Mouse (Mus musculus): ENCODE results near the gene Atg10.

Atg10 gene

GRCm38 (mm10) chr13:90926125-90926765, 297.5 kb downstream of the Atg10 start:
- CTCF ChIA-PET: no interaction called here
- POLR2A ChIA-PET: interaction anchor here (0.6 to 5.5 kb wide), 34 partner anchors 9 to 1428 kb away, joined by 3 to 71 read pairs (median 4); partner anchors contain the start of genes Atg10 (in 2 of the 4), Atp6ap1l (in 1 of the 4), Dhfr (in 1 of the 4) and Msh3 (in 1 of the 4)

- ChIA-PET CTCF (no interaction called here), POLR2A (interaction anchor here (0.6 to 5.5 kb wide), 43 partner anchors 8 to 1685 kb away, joined by 3 to 71 read pairs (median 4); partner anchors contain the start of genes Atg10 (in 2 of the 4), Atp6ap1l (in 1 of the 4), Dhfr (in 1 of the 4) and Msh3 (in 1 of the 4))
Measured at GRCm38 (mm10) chr13:90925191-90925590, 298.6 kb downstream of the Atg10 start.

GRCm38 (mm10) chr13:90924072-90924471, 299.7 kb downstream of the Atg10 start:
- POLR2A ChIA-PET: interaction anchor here (0.8 to 5.5 kb wide), 29 partner anchors 10 to 1686 kb away, joined by 3 to 71 read pairs (median 3); partner anchors contain the start of genes Atg10 (in 1 of the 4), Atp6ap1l (in 1 of the 4), Dhfr (in 1 of the 4) and Msh3 (in 1 of the 4)
- CTCF ChIA-PET: no interaction called here

GRCm38 (mm10) chr13:90923617-90924016, 300.2 kb downstream of the Atg10 start:
- POLR2A ChIA-PET: interaction anchor here (0.5 to 5.5 kb wide), 37 partner anchors 9 to 1687 kb away, joined by 3 to 71 read pairs (median 3); partner anchors contain the start of genes Atp6ap1l (in 2 of the 4), Atg10 (in 1 of the 4), Dhfr (in 1 of the 4) and Msh3 (in 1 of the 4)
- CTCF ChIA-PET: interaction anchor here in 1 of 4 experiments (0.5 kb wide), 1 partner anchor 39 kb away, joined by 11 read pairs; no protein-coding TSS in a partner anchor

- CTCF ChIA-PET: interaction anchor here in 1 of 4 experiments (0.5 kb wide), 1 partner anchor 38 kb away, joined by 11 read pairs; no protein-coding TSS in a partner anchor
Measured at GRCm38 (mm10) chr13:90922751-90923612, 300.8 kb downstream of the Atg10 start, which contains the start of gene Rps23. TSS of gene Rps23 (plus strand) at chr13:90922958.

GRCm38 (mm10) chr13:90914721-90915120, 309.0 kb downstream of the Atg10 start:
- ChIA-PET POLR2A (interaction anchor here in 3 of 4 experiments (1.1 to 4.9 kb wide), 5 partner anchors 9 to 308 kb away, joined by 4 to 71 read pairs (median 8); partner anchors contain the start of gene Rps23 (in 2 of the 3)), CTCF (no interaction called here)

More at GRCm38 (mm10) chr13:90922751-90923612, 300.8 kb downstream of the Atg10 start, which contains the start of gene Rps23:
- POLR2A ChIA-PET: interaction anchor here (0.5 to 5.5 kb wide), 32 partner anchors 8 to 1432 kb away, joined by 3 to 71 read pairs (median 4); partner anchors contain the start of genes Atp6ap1l (in 2 of the 4), Atg10 (in 1 of the 4), Dhfr (in 1 of the 4) and Msh3 (in 1 of the 4)

- POLR2A ChIA-PET: interaction anchor here (0.6 to 4.9 kb wide), 11 partner anchors 8 to 309 kb away, joined by 3 to 71 read pairs (median 5); partner anchors contain the start of gene Rps23 (in 2 of the 4)
- CTCF ChIA-PET: interaction anchor here in 1 of 4 experiments (0.5 kb wide), 1 partner anchor 569 kb away, joined by 3 read pairs; no protein-coding TSS in a partner anchor
Measured at GRCm38 (mm10) chr13:90913675-90914192, 310.0 kb downstream of the Atg10 start.

GRCm38 (mm10) chr13:90912760-90913674, 310.8 kb downstream of the Atg10 start:
- CTCF ChIA-PET: no interaction called here
- POLR2A ChIA-PET: interaction anchor here (0.9 to 4.9 kb wide), 9 partner anchors 9 to 28 kb away, joined by 3 to 71 read pairs (median 5); partner anchors contain the start of gene Rps23 (in 2 of the 4)

GRCm38 (mm10) chr13:90907376-90907775, 316.4 kb downstream of the Atg10 start:
- ChIA-PET POLR2A (interaction anchor here in 1 of 4 experiments (5.8 kb wide), 1 partner anchor 17 kb away, joined by 30 read pairs; the partner anchor contains the start of gene Rps23), CTCF (no interaction called here)

GRCm38 (mm10) chr13:90905176-90905575, 318.6 kb downstream of the Atg10 start, which contains the start of gene Atp6ap1l:
TSS of gene Atp6ap1l (minus strand) at chr13:90905355.
- CTCF ChIA-PET: no interaction called here
- POLR2A ChIA-PET: interaction anchor here in 2 of 4 experiments (0.6 to 5.8 kb wide), 3 partner anchors 18 to 969 kb away, joined by 3 to 30 read pairs (median 3); partner anchors contain the start of gene Rps23 (in 2 of the 2)

GRCm38 (mm10) chr13:90896821-90897220, 326.9 kb downstream of the Atg10 start:
- ChIA-PET CTCF (no interaction called here), POLR2A (interaction anchor here in 1 of 4 experiments (2.3 kb wide), 1 partner anchor 27 kb away, joined by 10 read pairs; the partner anchor contains the start of gene Rps23)

- ChIA-PET POLR2A (interaction anchor here in 1 of 4 experiments (2.3 kb wide), 1 partner anchor 28 kb away, joined by 10 read pairs; the partner anchor contains the start of gene Rps23), CTCF (no interaction called here)
Measured at GRCm38 (mm10) chr13:90896098-90896497, 327.7 kb downstream of the Atg10 start.

GRCm38 (mm10) chr13:90894819-90895218, 328.9 kb downstream of the Atg10 start:
- ChIA-PET CTCF (no interaction called here), POLR2A (no interaction called here)

- CTCF ChIA-PET: no interaction called here
- POLR2A ChIA-PET: interaction anchor here in 1 of 4 experiments (0.6 kb wide), 1 partner anchor 66 kb away, joined by 3 read pairs; no protein-coding TSS in a partner anchor
Measured at GRCm38 (mm10) chr13:90890111-90890510, 333.7 kb downstream of the Atg10 start.

GRCm38 (mm10) chr13:90886568-90886983, 337.2 kb downstream of the Atg10 start:
- ChIA-PET POLR2A (interaction anchor here in 3 of 4 experiments (0.5 to 1.6 kb wide), 6 partner anchors 27 to 948 kb away, joined by 3 to 5 read pairs (median 3); no protein-coding TSS in a partner anchor), CTCF (interaction anchor here (0.5 to 0.8 kb wide), 29 partner anchors 13 to 1610 kb away, joined by 3 to 17 read pairs (median 4); no protein-coding TSS in a partner anchor)

GRCm38 (mm10) chr13:90885856-90886532, 337.8 kb downstream of the Atg10 start:
- ChIA-PET CTCF (interaction anchor here (0.6 to 0.8 kb wide), 28 partner anchors 12 to 1611 kb away, joined by 3 to 17 read pairs (median 4); no protein-coding TSS in a partner anchor), POLR2A (interaction anchor here in 3 of 4 experiments (0.5 to 1.6 kb wide), 6 partner anchors 28 to 947 kb away, joined by 3 to 5 read pairs (median 3); no protein-coding TSS in a partner anchor)
